Mouse (Mus musculus): Measurements from ENCODE around the gene F830045P16Rik.

F830045P16Rik gene

GRCm38 (mm10) chr2:129536377-129536776, at the start of gene F830045P16Rik:
Gene F830045P16Rik, minus strand, starts transcription at chr2:129536602.
- no peak for DNase-seq (ENCODE audit: low spot score in 2 of 2)

DNA sequence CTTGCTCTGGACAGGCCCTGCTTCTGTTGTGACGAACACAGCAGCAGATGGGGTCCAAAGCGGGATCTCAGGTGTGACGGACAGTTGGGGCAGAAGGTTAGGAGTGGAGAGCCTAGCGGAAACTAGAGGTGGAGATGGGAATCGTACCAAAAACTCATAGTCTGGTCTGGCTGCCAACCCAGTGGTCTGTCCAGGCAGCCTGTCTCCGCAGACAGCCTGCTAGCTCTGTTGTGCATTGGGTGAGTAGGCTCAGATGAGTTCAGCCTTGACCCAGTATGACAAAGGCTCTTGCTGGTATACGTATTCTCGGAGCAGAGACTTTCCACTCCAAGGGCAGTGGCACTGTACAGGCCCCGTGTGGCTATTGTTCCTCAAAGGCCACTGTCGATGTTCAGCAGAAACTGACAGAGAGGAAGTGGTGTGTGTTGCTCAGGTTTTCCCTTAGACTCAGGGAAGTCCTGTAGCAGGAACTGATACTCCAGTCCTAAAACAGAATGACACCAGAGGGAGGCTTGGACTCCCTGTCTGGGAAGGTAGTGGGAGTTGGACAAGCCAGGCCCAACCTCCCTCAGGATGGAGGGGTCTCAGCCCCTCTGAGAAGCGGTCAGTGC, 49.6 kb upstream of the F830045P16Rik start:
- DNase-seq (ENCODE audit: low spot score in 2 of 2) = no peak

DNA sequence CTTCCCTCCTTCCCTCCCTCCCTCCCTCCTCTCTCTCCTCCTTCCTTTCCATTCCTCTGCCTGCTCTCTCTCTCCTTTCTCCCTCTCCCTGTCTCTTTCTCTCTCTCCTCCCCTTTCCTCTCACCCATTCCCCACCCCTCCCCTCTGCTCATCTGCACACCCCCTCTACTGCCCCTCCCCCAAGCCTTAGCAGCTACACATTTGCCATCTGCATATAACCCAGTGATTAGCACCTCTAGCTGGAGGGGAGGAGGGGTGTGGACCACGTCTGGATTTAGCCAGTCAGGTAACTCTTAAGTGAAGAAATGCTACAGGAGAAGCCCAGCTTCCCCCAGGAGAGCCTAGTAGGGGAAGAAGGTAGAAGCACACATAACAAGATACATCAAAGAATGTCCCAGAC, 48.5 kb upstream of the F830045P16Rik start:
- DNase-seq (ENCODE audit: low spot score in 2 of 2) = no peak

GRCm38 (mm10) chr2:129582261-129582660, 45.9 kb upstream of the F830045P16Rik start:
- no peak for DNase-seq (ENCODE audit: low spot score in 2 of 2)

- no peak for DNase-seq (ENCODE audit: low spot score in 2 of 2)
Measured at GRCm38 (mm10) chr2:129581826-129582225, 45.4 kb upstream of the F830045P16Rik start.

DNA sequence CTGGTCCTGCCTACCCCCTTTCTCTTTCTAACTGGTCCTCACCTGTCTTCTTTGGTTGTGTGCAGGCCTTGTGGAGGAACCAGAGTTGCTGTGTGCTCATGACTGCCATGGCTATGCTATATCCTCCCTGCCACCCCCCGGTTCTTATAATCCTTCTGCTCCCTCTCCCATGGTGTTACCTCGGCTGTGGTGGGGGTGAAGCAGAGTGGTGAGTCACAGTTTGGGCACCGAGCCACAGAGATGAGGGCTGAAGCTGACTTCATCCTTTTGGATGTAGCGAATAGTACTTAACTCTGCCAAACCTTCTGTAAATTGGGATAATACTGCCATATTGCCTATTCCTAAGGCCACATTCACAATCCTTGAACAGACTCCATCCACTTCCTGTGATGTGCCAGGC, 44.3 kb upstream of the F830045P16Rik start:
- no peak for DNase-seq (ENCODE audit: low spot score in 2 of 2)

- no peak for DNase-seq (ENCODE audit: low spot score in 2 of 2)
Measured at GRCm38 (mm10) chr2:129576611-129577447, 40.4 kb upstream of the F830045P16Rik start.

DNA sequence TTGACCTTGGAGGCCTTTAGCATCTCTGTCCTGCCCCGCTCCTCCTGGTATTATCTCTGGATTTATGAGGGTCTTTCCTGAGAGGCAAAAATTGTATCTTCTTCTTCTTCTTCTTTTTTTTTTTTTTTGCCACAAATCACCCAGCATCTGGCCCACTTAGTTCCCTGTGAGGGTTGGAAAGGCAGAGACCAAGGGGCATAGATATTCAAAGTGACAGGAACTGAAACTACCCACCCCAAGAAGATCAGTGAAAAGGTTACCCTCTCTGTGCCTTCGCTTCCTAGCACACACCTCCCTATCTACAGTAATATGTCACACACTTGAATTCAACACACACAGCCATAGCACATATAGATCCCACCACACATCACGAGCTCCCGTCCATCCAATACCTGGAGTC, 38.7 kb upstream of the F830045P16Rik start:
- no peak for DNase-seq (ENCODE audit: low spot score in 2 of 2)

- DNase-seq (ENCODE audit: low spot score in 2 of 2) = no peak
Measured at GRCm38 (mm10) chr2:129574395-129575046, 38.1 kb upstream of the F830045P16Rik start.

DNA sequence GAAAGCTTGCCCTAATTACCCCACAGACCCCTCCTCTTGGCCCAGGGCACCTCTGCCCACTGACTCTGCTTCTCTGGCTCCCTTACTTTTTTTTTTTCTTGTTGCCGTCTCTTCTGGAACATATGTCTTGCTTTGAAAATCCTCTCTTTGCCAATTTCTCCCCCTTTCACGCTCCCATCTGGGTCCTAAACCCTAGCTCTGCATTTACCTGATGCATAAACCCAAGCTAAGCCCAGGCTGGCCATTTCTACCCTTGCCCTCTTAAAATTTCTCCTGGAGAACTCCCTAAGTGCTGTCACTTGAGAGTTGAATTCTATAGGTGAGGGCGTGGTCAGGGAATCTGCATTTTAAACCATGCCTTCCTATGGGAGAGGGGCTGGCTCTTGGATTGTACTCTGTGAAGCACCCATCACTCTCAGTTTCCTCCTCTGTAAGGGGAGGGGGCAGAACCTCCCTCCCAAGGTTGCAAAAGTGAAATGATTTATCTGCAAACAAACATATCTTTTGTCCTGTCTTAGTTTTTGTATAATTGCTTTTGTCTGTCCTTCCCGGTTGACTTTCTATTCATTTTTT, 37.4 kb upstream of the F830045P16Rik start:
- no peak for DNase-seq (ENCODE audit: low spot score in 2 of 2)

- DNase-seq (ENCODE audit: low spot score in 2 of 2) = no peak
Measured at GRCm38 (mm10) chr2:129569556-129569955, 33.2 kb upstream of the F830045P16Rik start.

DNA sequence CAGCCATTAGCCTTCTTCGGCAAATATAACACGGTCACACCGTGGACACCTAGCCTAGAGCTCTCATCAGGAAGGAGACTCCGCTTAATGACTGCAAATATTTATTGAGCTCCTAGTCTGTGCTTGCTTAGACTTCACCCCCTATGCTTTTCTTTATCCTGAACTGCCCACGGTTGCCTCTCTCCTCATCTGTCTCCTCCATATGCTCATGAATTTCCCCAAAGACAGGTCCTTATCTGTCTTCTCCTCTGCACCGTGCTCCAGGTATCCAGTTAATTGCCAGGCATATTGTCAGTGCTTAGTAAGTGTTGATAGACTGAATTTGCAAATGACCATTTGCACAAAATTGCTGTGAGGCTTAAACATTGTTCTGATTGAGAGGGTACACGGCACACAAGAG, 32.7 kb upstream of the F830045P16Rik start:
- DNase-seq (ENCODE audit: low spot score in 2 of 2) = no peak

DNA sequence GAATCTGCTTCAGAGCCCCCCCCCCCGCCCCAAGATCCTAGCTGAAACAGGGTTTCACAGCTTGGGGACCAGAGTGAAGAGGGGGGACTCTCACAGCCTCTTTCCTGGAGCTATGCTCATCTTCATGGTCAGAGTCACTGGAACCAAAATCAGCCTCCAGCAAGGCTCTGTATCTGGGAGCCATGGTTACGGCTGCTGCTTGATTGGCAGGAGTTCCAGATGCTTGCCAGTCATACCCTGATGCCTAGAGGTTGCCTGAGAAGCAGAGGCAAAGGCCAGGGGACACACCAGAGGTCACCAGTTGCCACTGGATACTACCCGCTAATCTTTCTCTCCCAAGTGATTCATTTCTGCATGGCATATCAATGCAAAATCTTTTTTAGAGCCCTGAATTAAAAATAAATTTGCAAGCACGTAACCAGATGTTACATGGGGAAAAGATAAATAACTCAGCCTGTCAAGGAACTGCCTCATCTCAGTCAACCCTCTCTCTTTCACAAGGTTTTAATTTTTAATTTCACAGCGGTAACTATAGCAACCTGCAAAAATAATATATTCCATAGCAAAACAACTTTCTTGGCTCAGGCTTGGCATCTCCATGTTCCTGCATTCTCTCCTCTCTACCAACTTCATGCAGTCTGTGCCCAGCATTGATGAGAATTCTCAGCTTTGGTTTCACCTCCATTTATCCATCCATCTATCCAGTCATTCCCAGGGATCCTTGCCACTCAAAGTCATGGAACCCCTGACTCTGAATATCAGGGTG, 27.7 kb upstream of the F830045P16Rik start:
- no peak for DNase-seq (ENCODE audit: low spot score in 2 of 2)

DNA sequence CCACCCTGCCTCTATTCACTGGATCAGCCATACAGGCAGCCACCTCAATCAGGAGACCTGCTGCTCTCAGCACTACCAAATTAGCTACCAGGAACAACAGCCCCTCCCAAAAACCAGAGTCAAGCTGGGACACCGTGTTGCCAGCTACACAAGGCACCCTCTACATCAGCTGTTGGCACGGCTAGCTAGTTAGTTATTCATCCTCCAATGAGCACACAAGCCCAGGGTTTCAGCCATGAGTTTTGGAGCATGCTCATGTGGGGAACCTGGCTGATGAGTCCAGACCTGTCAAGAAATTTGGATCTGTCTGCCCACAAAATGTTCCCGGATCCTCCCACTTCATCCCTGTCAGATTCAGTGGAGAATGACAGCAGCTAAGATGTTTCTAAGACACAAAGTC, 25.4 kb upstream of the F830045P16Rik start:
- DNase-seq (ENCODE audit: low spot score in 2 of 2) = no peak

DNA sequence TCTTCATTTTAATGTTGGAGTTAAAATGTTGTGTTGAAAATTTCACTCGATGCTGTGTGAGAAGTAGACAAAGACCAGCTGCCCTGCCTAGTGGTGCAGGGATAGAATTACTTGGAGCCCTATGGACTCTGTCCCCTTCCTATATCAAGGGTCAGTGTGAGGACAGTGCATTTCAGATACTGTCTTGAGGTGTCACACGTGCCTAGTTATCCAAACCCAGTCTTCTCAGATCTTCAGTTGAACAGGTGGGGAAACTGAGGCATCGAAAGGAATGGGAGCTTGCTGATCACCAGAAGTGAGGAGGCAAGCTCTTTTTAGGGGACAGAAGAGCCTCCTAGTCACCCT, 22.4 kb upstream of the F830045P16Rik start:
- no peak for DNase-seq (ENCODE audit: low spot score in 2 of 2)

GRCm38 (mm10) chr2:129558008-129558874, 21.8 kb upstream of the F830045P16Rik start:
- DNase-seq (ENCODE audit: low spot score in 2 of 2) = no peak

GRCm38 (mm10) chr2:129556081-129556480, 19.7 kb upstream of the F830045P16Rik start:
- no peak for DNase-seq (ENCODE audit: low spot score in 2 of 2)

GRCm38 (mm10) chr2:129550781-129551180, 14.4 kb upstream of the F830045P16Rik start:
- DNase-seq (ENCODE audit: low spot score in 2 of 2) = no peak

DNA sequence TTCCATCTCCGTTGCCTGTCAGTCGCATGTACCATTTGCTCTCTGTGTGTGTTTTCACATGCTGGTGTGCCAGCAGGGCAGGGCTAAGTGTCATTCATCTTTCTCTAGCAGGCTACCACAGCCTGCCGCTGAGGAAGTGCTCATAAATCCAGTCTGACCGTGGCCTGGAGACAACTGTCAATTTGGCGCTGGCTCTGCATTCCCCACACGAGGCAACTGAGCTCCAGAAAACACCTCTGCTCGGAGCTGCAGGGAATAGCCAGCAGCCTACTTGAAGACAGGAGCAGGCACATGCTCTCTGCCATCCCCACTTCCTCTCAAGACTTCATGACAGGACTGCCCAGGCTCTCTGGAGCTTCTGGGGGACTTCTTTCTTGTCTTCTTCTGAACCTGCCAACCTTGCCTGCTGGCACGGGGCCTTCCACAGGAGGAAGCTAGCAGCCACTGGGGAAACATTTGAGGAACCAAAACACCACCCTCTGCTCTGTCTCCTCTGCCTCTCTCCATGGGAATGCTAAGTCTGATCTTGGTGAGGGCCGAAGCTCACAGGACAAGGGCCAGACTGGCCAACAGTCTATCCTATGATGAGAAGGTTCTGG, 13.2 kb upstream of the F830045P16Rik start:
- DNase-seq (ENCODE audit: low spot score in 2 of 2) = no peak

- DNase-seq (ENCODE audit: low spot score in 2 of 2) = no peak
Measured at GRCm38 (mm10) chr2:129546772-129547171, 10.4 kb upstream of the F830045P16Rik start.

Measured in thymus, postnatal 10 days (tissue).